Mouse (Mus musculus): ENCODE results near the gene Zbtb1. TPM values are rescaled to one million over a fixed set of nuclear protein-coding genes. Genes with fewer than 3 reads are reported as not detected.

Gene Zbtb1
- 9.4 and 9.8 TPM in 2 replicates for polyA plus RNA-seq (2015; fragmentation: Nextera tagmentation; extraction: Ambion mirVana)

DNA sequence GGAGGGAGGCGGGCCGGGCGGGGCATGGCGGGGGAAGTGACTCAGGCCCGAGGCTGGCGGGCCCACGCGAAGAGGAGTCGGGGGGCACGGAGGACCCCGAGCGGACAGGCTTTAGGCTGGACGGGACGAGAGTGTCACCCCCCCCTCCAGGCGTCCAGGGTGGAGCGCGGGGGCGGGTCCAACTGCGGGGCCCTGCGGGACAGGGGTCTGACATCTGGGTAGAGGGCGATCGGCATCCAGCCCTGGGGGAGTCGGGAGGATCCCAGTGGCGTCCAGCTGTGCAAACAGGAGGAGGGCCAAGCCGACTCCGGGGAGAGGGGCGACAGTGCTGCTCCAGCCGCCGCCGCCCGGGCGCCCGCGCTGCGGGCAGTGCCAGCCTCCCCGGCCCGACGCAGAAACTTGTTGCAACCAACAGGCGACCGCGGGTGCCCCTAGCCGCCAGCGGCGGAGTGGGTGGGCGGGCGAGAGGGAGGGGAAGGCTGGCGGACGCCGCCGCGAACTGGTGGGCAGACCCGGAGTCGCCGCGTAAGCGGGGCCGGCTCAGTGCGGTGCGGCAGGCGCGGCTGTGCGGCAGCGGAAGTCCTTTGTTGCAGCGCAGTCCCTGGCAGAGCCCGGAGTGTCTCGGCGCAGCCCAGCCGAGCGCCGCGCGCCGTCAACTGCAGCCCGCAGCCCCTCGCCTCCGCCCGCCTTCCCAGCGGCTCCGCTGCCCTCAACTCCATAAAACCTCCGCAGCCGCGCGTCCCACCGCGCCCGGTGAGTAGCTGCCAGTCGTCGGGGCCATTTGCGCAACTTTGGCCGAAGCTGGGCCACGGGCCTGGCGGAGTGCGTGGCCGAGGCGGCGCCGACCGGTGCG, at the start of gene Zbtb1:
Gene Zbtb1 (plus strand): TSS at position 289 of the 853 bp plus-strand sequence.
- peak; percentile 74 for ATAC-seq (ENCODE audit: insufficient number of reproducible peaks, low FRiP score, low TSS enrichment, low read depth)
- peak within 1 kb of the TSS; percentile 93 for H3K4me3 ChIP-seq (replicated peaks)
- peak within 1 kb of the TSS; percentile 100 for H3K27ac ChIP-seq (replicated peaks)
- H3K9me3 ChIP-seq (replicated peaks) = no peaks in the 10 kb centered on the region
- no peaks in the 10 kb centered on the region for H3K36me3 ChIP-seq
- H3K9ac ChIP-seq = peak within 1 kb of the TSS; percentile 98
- H3K4me2 ChIP-seq (replicated peaks) = peak within 1 kb of the TSS; percentile 76
- peaks cover 45% of the 10 kb centered on the region for H3K4me1 ChIP-seq
- under 1% methylated on average over 89 of the region's 99 CpGs for WGBS
- H3K27me3 ChIP-seq = no peaks in the 10 kb centered on the region

GRCm38 (mm10) chr12:76324679-76325431, 45.2 kb upstream of the Zbtb1 start, which contains the start of gene Akap5:
Gene Akap5, plus strand, starts transcription at chr12:76324891.
- WGBS = 1% methylated on average over 53 of the region's 53 CpGs
- Histone ChIP-seq H3K27ac (replicated peaks) (no peak within 1 kb of the TSS), H3K4me1 (0 out of 2 replicates have a peak, but pooled peaks cover 14% of the 10 kb centered on the region), H3K4me3 (replicated peaks) (peak within 1 kb of the TSS; percentile 60), H3K9me3 (replicated peaks) (no peaks in the 10 kb centered on the region), H3K27me3 (no peaks in the 10 kb centered on the region), H3K36me3 (peaks cover 17% of the 10 kb centered on the region; the same call in 1 of the 2 replicates), H3K9ac (peak within 1 kb of the TSS; percentile 37), H3K4me2 (replicated peaks) (peak within 1 kb of the TSS; percentile 97)
- peak; percentile 93 for ATAC-seq (ENCODE audit: insufficient number of reproducible peaks, low FRiP score, low TSS enrichment, low read depth)

DNA sequence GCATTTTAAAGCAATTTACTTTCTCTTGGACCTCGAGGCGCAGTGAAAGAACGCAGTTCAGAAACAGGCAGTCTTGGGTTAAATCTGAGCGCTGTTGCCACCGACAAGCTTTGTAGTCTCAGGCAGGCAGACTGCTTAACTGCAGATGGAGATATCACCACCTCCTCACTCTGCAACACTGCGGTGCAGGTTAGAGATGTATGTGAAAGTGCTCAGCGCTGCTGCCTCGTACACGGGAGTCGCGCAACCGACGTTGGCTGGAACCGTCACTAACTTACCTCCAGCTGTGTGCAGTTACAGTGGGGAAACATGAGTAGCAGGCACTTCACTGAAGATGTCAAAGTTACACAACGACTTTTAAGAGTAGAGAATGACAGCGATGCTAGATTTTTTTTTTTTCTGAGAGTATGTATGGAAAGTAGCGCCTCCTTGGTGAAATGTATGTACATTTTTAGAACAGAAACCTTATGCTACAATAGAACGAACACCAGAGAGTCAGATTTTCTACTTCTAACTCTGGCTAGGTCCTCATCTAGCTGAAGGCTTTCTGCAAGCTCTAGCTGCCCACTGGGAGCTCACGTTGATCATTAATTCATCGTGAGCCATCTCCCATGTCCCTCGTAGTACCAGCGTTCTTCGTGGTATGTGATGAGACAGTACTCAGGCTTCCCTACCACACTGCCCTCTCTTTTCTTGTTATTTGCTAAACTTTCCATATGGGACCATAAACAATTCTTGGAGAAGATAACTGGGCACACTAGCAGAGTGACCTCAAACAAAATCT, 43.4 kb upstream of the Zbtb1 start:
- 0 out of 2 replicates have a peak, but pooled peaks cover 14% of the 10 kb centered on the region for H3K4me1 ChIP-seq
- no peaks in the 10 kb centered on the region for H3K9me3 ChIP-seq (replicated peaks)
- no peak overlapping the region for H3K4me2 ChIP-seq (replicated peaks)
- no peak for ATAC-seq (ENCODE audit: insufficient number of reproducible peaks, low FRiP score, low TSS enrichment, low read depth)
- H3K4me3 ChIP-seq (replicated peaks) = no peak overlapping the region
- no peak overlapping the region for H3K9ac ChIP-seq
- 79% methylated on average over 23 of the region's 23 CpGs for WGBS
- no peak overlapping the region for H3K27ac ChIP-seq (replicated peaks)
- 0 out of 2 replicates have a peak, but pooled peaks cover 6% of the 10 kb centered on the region for H3K36me3 ChIP-seq
- H3K27me3 ChIP-seq = no peaks in the 10 kb centered on the region

GRCm38 (mm10) chr12:76328567-76329354, 41.3 kb upstream of the Zbtb1 start:
- H3K4me1 ChIP-seq = 0 out of 2 replicates have a peak, but pooled peaks cover 14% of the 10 kb centered on the region
- no peak overlapping the region for H3K4me2 ChIP-seq (replicated peaks)
- H3K27ac ChIP-seq (replicated peaks) = no peak overlapping the region
- no peak for ATAC-seq (ENCODE audit: insufficient number of reproducible peaks, low FRiP score, low TSS enrichment, low read depth)
- H3K4me3 ChIP-seq (replicated peaks) = no peak overlapping the region
- H3K9ac ChIP-seq = no peak overlapping the region
- no peaks in the 10 kb centered on the region for H3K27me3 ChIP-seq
- H3K9me3 ChIP-seq (replicated peaks) = no peaks in the 10 kb centered on the region
- H3K36me3 ChIP-seq = no peaks in the 10 kb centered on the region
- 87% methylated on average over 6 of the region's 6 CpGs for WGBS

DNA sequence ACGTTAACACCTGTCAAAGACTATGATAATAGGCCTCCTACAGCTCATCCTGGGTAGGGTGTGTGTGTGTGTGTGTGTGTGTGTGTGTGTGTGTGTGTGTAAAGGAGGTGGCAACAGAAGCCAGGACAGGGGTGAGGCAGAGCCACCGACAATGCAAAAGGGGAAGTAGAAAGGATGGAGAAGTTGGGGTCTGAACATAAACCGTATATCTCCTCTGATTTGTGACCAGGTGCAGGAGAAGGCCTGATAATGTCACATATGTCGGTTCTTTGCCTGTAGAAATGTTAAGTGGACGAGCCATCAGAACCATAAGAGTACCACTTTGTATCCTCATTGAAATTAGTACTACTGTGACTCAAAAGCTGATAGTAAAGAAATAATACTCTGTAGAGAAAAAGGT, 36.4 kb upstream of the Zbtb1 start:
- Histone ChIP-seq H3K4me3 (replicated peaks) (no peak overlapping the region), H3K9ac (no peak overlapping the region), H3K4me1 (no peaks in the 10 kb centered on the region), H3K27me3 (no peaks in the 10 kb centered on the region), H3K36me3 (no peaks in the 10 kb centered on the region), H3K9me3 (replicated peaks) (no peaks in the 10 kb centered on the region), H3K4me2 (replicated peaks) (no peak overlapping the region), H3K27ac (replicated peaks) (no peak overlapping the region)
- no peak for ATAC-seq (ENCODE audit: insufficient number of reproducible peaks, low FRiP score, low TSS enrichment, low read depth)
- 90% methylated on average over 5 of the region's 5 CpGs for WGBS

DNA sequence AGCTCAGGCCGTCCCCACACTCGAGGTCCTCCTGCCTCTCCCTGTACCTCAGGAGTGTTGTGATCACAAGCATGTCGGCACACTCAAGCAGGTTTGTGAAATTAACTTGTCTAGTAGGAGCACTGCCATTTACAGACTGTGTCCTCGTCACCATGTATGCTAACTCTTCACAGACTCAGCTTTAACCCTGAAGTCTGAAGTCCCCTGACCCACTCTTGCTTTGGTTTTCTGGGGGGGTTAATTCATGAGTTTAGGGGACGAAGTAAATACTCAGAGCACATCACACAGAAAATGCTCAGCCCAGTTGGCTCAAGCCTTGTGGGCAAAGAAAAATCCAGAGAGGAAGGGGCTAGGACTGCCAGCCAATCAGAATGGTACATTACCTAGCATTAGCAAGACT, 34.4 kb upstream of the Zbtb1 start:
- WGBS = 81% methylated on average over 5 of the region's 5 CpGs
- H3K36me3 ChIP-seq = no peaks in the 10 kb centered on the region
- H3K4me3 ChIP-seq (replicated peaks) = no peak overlapping the region
- H3K9ac ChIP-seq = no peak overlapping the region
- no peaks in the 10 kb centered on the region for H3K4me1 ChIP-seq
- ATAC-seq (ENCODE audit: insufficient number of reproducible peaks, low FRiP score, low TSS enrichment, low read depth) = no peak
- no peaks in the 10 kb centered on the region for H3K27me3 ChIP-seq
- H3K9me3 ChIP-seq (replicated peaks) = no peaks in the 10 kb centered on the region
- no peak overlapping the region for H3K4me2 ChIP-seq (replicated peaks)
- H3K27ac ChIP-seq (replicated peaks) = no peak overlapping the region

GRCm38 (mm10) chr12:76336111-76336965, 33.7 kb upstream of the Zbtb1 start:
- Histone ChIP-seq H3K27me3 (no peaks in the 10 kb centered on the region), H3K9me3 (replicated peaks) (no peaks in the 10 kb centered on the region), H3K4me2 (replicated peaks) (no peak overlapping the region), H3K9ac (no peak overlapping the region), H3K27ac (replicated peaks) (no peak overlapping the region), H3K4me3 (replicated peaks) (no peak overlapping the region), H3K4me1 (no peaks in the 10 kb centered on the region), H3K36me3 (no peaks in the 10 kb centered on the region)
- no peak for ATAC-seq (ENCODE audit: insufficient number of reproducible peaks, low FRiP score, low TSS enrichment, low read depth)
- WGBS = 76% methylated on average over 17 of the region's 17 CpGs

- H3K9ac ChIP-seq = no peak overlapping the region
- peaks cover 2% of the 10 kb centered on the region; the same call in 1 of the 2 replicates for H3K36me3 ChIP-seq
- no peak overlapping the region for H3K4me2 ChIP-seq (replicated peaks)
- H3K4me1 ChIP-seq = no peaks in the 10 kb centered on the region
- no peaks in the 10 kb centered on the region for H3K9me3 ChIP-seq (replicated peaks)
- no peak for ATAC-seq (ENCODE audit: insufficient number of reproducible peaks, low FRiP score, low TSS enrichment, low read depth)
- 7% methylated on average over 4 of the region's 4 CpGs for WGBS
- H3K27me3 ChIP-seq = no peaks in the 10 kb centered on the region
- H3K27ac ChIP-seq (replicated peaks) = no peak overlapping the region
- H3K4me3 ChIP-seq (replicated peaks) = no peak overlapping the region
Observed at GRCm38 (mm10) chr12:76341080-76341479, 29.0 kb upstream of the Zbtb1 start.

GRCm38 (mm10) chr12:76345759-76346455, 24.2 kb upstream of the Zbtb1 start:
- WGBS = 74% methylated on average over 5 of the region's 6 CpGs
- ATAC-seq (ENCODE audit: insufficient number of reproducible peaks, low FRiP score, low TSS enrichment, low read depth) = no peak
- H3K4me3 ChIP-seq (replicated peaks) = no peak overlapping the region
- H3K4me2 ChIP-seq (replicated peaks) = no peak overlapping the region
- H3K9ac ChIP-seq = no peak overlapping the region
- H3K27ac ChIP-seq (replicated peaks) = no peak overlapping the region
- H3K9me3 ChIP-seq (replicated peaks) = no peaks in the 10 kb centered on the region
- peaks cover 27% of the 10 kb centered on the region for H3K36me3 ChIP-seq
- no peaks in the 10 kb centered on the region for H3K4me1 ChIP-seq
- H3K27me3 ChIP-seq = no peaks in the 10 kb centered on the region
